Mouse (Mus musculus) liver, embryonic 16.5 days (tissue): ENCODE data around the gene Emp2. TPM values are rescaled to one million over a fixed set of nuclear protein-coding genes. Genes with fewer than 3 reads are reported as not detected.

Experiments used
- ATAC-seq: fragments of 200-750 bp; cut with Nextera tagmentation; 2 replicates; pipeline ENCODE4 v1.8.0; 2017; ENCODE audit warnings: low read depth, mild to moderate bottlenecking, moderate number of reproducible peaks, moderate library complexity
- H3K27ac ChIP-seq: fragments of 300-500 bp; sonication (generic); 2 replicates; pipeline ENCODE4 v1.5.1; 2014; ENCODE audit warnings: mild to moderate bottlenecking, low read length
- H3K27me3 ChIP-seq: fragments of 300-500 bp; sonication (generic); 2 replicates; pipeline ENCODE4 v1.6.1; 2014; ENCODE audit warnings: low read depth, low read length, mixed read lengths; ENCODE audit not compliant: control insufficient read depth, insufficient read depth
- H3K36me3 ChIP-seq: fragments of 300-500 bp; sonication (generic); 2 replicates; pipeline ENCODE4 v1.6.1; 2014; ENCODE audit warnings: mild to moderate bottlenecking; ENCODE audit not compliant: control insufficient read depth, insufficient read depth
- H3K4me1 ChIP-seq: fragments of 300-500 bp; sonication (generic); 2 replicates; pipeline ENCODE4 v1.6.1; 2014; ENCODE audit warnings: low read depth, low read length, mixed read lengths; ENCODE audit not compliant: control insufficient read depth
- H3K4me2 ChIP-seq: fragments of 300-500 bp; sonication (generic); 2 replicates; pipeline ENCODE4 v1.6.1; 2014; ENCODE audit warnings: low read depth, low read length, mixed read lengths
- H3K4me3 ChIP-seq: fragments of 300-500 bp; sonication (generic); 2 replicates; pipeline ENCODE4 v1.5.1; 2014; ENCODE audit warnings: low read depth, mild to moderate bottlenecking, low read length
- H3K9ac ChIP-seq: fragments of 300-500 bp; sonication (generic); 2 replicates; pipeline ENCODE4 v1.6.1; 2014; ENCODE audit warnings: low read depth, low read length
- H3K9me3 ChIP-seq: fragments of 300-500 bp; sonication (generic); replicated peaks from 2 replicates; pipeline ENCODE4 v1.6.1; 2016; ENCODE audit warnings: low read length; ENCODE audit not compliant: control insufficient read depth
- WGBS: fragments of 180-500 bp; shearing (Covaris S2); extraction: QIAGEN DNeasy Blood & Tissue Kit; methylation state at CpG from one replicate; pipeline ENCODE4 v1.1.7; 2014; ENCODE audit not compliant: insufficient replicate concordance; 5-methylcytosine and 5-hydroxymethylcytosine counted together
- polyA plus RNA-seq: library from polyadenylated mRNA; unstranded; fragments of >200 nt; fragmentation: Nextera tagmentation; extraction: Ambion mirVana; gene quantifications from 2 replicates; pipeline ENCODE4 v1.2.1, GENCODE M21; 2015

Gene Emp2
- polyA plus RNA-seq, 1 experiment from 2014 or later: 6.7 TPM

DNA sequence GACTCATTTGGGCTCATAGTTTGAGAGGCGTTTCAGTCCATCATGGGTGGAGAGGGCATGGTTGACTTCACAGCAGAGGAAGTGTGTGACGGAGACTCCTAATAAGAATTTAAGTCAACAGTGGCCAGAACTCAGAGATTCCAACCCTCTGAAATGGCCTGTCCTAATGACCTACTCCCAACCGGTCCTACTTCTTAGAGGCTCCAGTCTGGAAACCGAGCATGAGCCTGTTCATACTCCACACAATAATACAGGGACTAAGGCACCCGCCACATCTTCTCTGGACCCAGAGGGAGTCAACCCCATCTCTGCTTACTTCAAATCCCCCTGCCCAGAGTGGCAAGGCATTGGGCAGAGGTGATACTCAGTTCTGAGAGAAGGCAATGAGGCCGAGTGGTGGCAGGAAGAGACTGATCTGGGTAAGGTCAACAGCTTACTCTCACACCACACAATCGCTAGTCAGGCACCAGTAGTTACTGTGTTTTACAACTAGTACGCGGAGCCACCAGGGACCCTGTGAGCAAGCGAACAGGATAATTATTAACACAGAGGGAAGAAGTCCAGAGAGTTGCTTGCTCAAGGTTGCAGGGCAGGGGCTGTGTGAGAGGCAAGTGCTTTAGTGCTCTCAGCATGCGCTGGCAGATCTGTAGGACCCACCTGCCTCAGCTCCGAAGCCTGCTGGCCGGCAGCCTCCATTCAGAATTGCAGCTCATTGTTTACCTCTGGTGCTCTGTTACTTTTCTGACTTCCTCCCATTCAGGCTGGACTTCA lies 14.0 kb upstream of the Emp2 start:
- Histone ChIP-seq H3K27me3 (no peaks in the 10 kb centered on the region), H3K9me3 (no peaks in the 10 kb centered on the region), H3K4me3 (no peak overlapping the region), H3K4me1 (no peaks in the 10 kb centered on the region; the same call in 1 of the 2 replicates), H3K27ac (peak overlapping the region; percentile 51), H3K36me3 (no peaks in the 10 kb centered on the region), H3K4me2 (no peak overlapping the region), H3K9ac (no peak overlapping the region)
- 44% methylated on average over 13 of the region's 13 CpGs for WGBS
- peak; percentile 91 for ATAC-seq

DNA sequence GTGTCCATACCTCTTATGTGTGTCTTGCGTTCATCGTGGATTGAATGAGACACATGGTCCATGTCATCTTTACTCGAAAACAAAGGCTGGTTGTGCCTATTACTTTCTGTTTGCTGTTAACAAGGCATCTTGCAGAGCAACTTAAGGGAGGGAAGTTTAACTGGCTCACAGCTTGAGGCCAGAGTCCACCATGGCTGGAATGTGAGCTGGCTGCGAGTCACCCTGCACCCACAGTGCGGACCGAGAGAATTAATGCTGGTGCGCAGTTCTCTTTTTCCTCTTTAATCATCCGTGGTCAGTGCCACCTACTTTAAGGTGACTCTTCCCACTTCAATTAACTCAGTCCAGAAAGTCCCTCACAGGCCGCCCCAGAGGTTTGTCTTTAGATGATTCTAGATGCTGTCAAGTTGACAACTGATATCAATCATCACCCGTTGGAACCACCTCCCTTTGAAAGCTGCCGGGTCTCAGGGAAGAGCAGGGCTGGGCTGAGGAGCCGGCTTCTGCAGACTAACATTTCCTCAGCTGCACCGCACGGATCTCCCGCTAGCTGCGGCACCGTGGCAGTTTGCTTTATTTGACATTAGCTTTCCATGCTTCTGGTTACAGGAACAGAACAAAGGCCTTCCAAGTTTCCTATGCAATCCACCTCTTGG lies 6.3 kb upstream of the Emp2 start:
- H3K27me3 ChIP-seq: no peaks in the 10 kb centered on the region
- H3K4me2 ChIP-seq: no peak overlapping the region
- H3K9ac ChIP-seq: no peak overlapping the region
- no peaks in the 10 kb centered on the region for H3K36me3 ChIP-seq
- no peaks in the 10 kb centered on the region for H3K4me1 ChIP-seq
- no peak overlapping the region for H3K27ac ChIP-seq
- H3K9me3 ChIP-seq: no peaks in the 10 kb centered on the region
- H3K4me3 ChIP-seq: no peak overlapping the region
- no peak; the same call in 1 of the 2 replicates for ATAC-seq
- WGBS: 55% methylated on average over 17 of the region's 17 CpGs

DNA sequence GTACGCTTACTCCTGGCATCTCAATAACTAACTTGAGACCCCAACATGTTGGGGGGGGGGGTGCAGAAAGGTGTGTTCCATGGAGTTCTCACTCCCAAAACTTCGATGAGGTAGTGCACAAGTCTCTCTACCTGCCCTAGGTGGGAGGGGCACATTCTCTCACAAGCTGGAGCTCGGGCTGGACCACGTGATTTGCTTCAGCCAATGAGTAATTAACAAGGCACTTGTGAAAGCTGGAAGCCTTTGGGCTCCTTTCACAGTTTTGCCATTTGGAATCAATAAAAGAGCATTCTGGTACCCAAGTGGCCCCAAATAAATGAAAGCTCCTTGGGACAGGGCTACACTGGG lies 3.4 kb upstream of the Emp2 start:
- H3K27ac ChIP-seq: no peak overlapping the region
- peaks cover 10% of the 10 kb centered on the region for H3K27me3 ChIP-seq
- no peaks in the 10 kb centered on the region for H3K36me3 ChIP-seq
- ATAC-seq: no peak
- no peak overlapping the region for H3K4me2 ChIP-seq
- H3K4me3 ChIP-seq: no peak overlapping the region
- no peaks in the 10 kb centered on the region for H3K9me3 ChIP-seq
- no peak overlapping the region for H3K9ac ChIP-seq
- no peaks in the 10 kb centered on the region; the same call in 1 of the 2 replicates for H3K4me1 ChIP-seq
- 49% methylated on average over 4 of the region's 4 CpGs for WGBS

DNA sequence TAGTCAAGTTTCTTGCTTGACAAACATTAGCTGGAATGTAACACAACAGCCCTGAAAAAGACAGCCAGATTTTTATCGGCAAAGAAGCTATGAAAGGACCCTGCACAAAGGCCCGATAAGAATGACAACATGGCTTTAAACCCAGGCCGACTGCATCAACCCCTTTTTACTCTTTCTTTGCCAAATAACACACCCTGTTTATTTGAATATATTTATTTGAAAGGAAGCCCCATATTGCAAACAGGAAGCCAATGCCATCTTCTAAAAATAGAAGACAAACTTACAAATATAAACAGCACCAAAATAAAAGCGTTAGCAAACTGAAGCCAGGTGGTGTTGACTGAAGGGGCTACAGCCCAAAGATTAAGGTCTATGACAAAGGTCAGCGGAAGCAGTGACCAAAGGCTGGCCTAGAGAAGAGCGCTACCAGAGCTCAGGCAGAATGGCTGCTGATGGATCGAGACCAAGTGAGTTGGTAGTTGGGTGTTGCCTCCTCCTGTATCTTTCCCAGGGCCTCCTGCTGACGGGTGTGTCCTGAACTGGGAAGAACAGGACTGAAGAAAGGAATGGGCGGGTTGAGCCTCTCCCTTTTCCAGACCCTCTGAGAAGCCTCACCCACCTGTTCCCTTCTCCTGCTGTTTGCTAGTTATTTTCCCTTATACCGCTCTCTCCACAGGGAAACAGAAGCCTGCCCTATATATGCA lies 2.9 kb upstream of the Emp2 start:
- Histone ChIP-seq H3K27ac (no peak overlapping the region), H3K4me1 (no peaks in the 10 kb centered on the region; the same call in 1 of the 2 replicates), H3K36me3 (no peaks in the 10 kb centered on the region), H3K4me2 (no peak overlapping the region), H3K9ac (no peak overlapping the region), H3K4me3 (no peak overlapping the region), H3K9me3 (no peaks in the 10 kb centered on the region), H3K27me3 (peaks cover 10% of the 10 kb centered on the region)
- ATAC-seq: no peak
- WGBS: 57% methylated on average over 10 of the region's 10 CpGs

DNA sequence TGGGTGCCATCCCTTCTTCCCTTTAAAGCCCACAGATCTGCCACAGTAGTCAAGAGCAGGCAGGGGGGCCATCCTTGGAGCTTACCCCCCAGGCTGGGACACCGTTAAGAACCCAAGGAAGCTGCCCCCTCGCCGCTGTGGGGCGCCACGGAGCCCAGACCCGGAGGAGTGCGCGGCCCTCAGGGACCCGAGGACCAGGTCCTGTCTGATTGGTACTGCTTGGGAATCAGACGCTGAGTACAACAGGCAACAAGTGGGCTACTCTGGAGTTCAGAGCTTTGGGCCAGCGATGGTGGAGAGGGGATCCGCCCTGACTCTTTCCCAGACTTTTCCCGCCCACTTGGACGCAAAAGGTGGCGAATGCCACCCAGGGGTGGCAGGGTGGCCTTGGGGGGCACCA lies 542 bp downstream of the Emp2 start:
- Histone ChIP-seq H3K4me2 (peak overlapping the region; percentile 48), H3K9ac (peak overlapping the region; percentile 23), H3K4me1 (no peaks in the 10 kb centered on the region; the same call in 1 of the 2 replicates), H3K36me3 (no peaks in the 10 kb centered on the region), H3K27me3 (peaks cover 10% of the 10 kb centered on the region), H3K27ac (no peak overlapping the region), H3K9me3 (no peaks in the 10 kb centered on the region), H3K4me3 (peak overlapping the region; percentile 55)
- no peak for ATAC-seq
- WGBS: 7% methylated on average over 15 of the region's 15 CpGs

DNA sequence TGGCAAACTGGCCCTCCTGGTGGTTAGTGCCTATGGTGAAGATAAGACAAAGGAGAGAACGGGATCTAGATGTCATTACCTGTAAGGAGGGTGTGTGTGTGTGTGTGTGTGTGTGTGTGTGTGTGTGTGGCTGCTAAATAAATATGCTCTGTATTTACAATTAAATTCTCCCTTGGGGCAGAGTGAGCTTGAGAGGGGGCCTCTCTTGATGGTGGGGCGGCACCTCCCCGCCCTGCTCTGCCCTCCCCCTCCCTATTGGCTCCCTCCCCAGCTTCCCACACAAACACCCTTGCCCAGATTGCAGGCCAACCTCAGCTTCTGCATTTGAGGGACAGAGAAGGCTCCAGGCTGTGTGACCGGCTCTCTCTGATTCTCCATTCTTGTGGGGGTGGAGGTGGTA lies 1.8 kb downstream of the Emp2 start:
- no peak overlapping the region for H3K4me3 ChIP-seq
- no peak overlapping the region for H3K4me2 ChIP-seq
- H3K36me3 ChIP-seq: no peaks in the 10 kb centered on the region
- H3K9ac ChIP-seq: no peak overlapping the region
- H3K9me3 ChIP-seq: no peaks in the 10 kb centered on the region
- H3K4me1 ChIP-seq: no peaks in the 10 kb centered on the region; the same call in 1 of the 2 replicates
- 37% methylated on average over 4 of the region's 4 CpGs for WGBS
- no peak for ATAC-seq
- H3K27ac ChIP-seq: no peak overlapping the region
- peaks cover 10% of the 10 kb centered on the region for H3K27me3 ChIP-seq

DNA sequence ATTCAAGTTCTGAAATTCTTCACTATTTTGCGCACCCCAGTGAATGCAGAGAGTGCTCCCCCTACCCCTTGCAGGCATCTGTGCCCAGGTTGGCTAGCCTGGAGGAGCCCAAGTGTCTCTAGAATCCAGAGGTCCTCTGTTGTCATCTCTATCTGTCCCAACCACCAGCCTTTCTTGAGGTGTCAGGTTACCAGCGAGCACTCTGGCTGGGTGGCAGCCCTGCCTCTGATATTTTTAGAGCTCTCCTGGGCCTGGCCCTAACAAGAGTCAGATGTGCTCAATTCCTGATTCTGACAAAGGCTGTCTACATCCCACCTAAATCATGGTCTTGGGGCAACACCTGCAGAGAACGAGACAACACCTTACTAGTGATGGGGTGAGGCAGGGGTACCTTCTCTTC lies 2.7 kb downstream of the Emp2 start:
- ATAC-seq: no peak
- no peaks in the 10 kb centered on the region for H3K9me3 ChIP-seq
- H3K27ac ChIP-seq: no peak overlapping the region
- no peaks in the 10 kb centered on the region for H3K36me3 ChIP-seq
- peaks cover 10% of the 10 kb centered on the region for H3K27me3 ChIP-seq
- WGBS: 39% methylated on average over 3 of the region's 3 CpGs
- H3K4me1 ChIP-seq: no peaks in the 10 kb centered on the region; the same call in 1 of the 2 replicates
- no peak overlapping the region for H3K9ac ChIP-seq
- H3K4me3 ChIP-seq: no peak overlapping the region
- H3K4me2 ChIP-seq: no peak overlapping the region

DNA sequence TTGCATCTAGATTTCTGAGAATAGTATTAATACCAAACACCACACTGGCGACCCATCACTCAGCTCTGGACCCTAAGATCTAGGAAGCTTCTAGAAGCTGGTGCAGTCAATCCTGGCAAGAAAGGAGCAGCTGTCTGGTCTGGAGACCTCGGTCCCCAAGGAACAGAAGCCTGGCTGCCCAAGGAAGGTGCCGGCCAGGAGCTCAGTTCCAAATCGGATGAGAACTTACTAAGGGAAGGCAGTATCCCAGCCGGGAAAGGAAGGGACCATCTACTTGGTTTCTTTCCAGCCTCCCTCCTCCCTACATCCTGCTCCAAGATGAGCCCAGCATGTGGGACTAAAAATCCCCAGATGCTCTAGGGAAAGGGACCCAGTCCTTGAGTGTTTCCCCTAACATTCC lies 3.3 kb downstream of the Emp2 start:
- no peak for ATAC-seq

DNA sequence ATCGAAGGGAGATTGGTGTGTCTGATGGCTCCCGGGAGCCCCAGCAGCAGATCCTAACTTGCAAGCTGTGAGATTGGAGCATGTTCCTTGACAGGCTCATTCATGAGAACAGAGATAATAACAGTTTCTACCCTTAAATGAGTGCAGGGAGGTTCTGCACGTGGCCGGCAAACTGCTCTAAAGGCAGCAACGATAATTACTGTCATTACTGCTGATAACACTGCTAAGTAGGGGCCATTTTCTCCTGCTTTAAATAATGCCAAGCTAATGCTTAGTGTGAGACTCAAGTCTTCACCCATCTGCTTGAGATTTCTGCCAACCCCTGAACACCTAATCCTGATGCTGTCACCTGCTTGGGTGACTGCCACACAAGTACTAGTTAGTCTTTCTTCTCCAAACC lies 6.4 kb downstream of the Emp2 start:
- Histone ChIP-seq H3K36me3 (no peaks in the 10 kb centered on the region), H3K27me3 (no peaks in the 10 kb centered on the region), H3K4me3 (no peak overlapping the region), H3K9ac (no peak overlapping the region), H3K4me1 (no peaks in the 10 kb centered on the region), H3K27ac (no peak overlapping the region), H3K4me2 (no peak overlapping the region), H3K9me3 (no peaks in the 10 kb centered on the region)
- 56% methylated on average over 5 of the region's 5 CpGs for WGBS
- ATAC-seq: no peak

More for the DNA sequence above, 3.3 kb downstream of the Emp2 start:
- no peaks in the 10 kb centered on the region for H3K9me3 ChIP-seq
- H3K27me3 ChIP-seq: peaks cover 10% of the 10 kb centered on the region
- H3K36me3 ChIP-seq: no peaks in the 10 kb centered on the region
- H3K4me3 ChIP-seq: no peak overlapping the region
- H3K4me2 ChIP-seq: no peak overlapping the region
- H3K27ac ChIP-seq: no peak overlapping the region
- no peaks in the 10 kb centered on the region; the same call in 1 of the 2 replicates for H3K4me1 ChIP-seq
- 47% methylated on average over 5 of the region's 5 CpGs for WGBS
- H3K9ac ChIP-seq: no peak overlapping the region
